Mouse (Mus musculus) myocyte (in vitro differentiated cells): ENCODE measurements at regions not wholly inside any gene's neighbourhood (a gene's known extent, or its start where the extent isn't known, plus 50 kb on each side); places are given as distances from the start of the nearest gene placed in this dataset.

ENCODE experiments used
- CEBPB ChIP-seq: IDR thresholded peaks from 2 replicates; pipeline ENCODE4 v1.6.1; 2011; ENCODE audit warnings: mild to moderate bottlenecking, moderate library complexity; ENCODE audit not compliant: poor library complexity, insufficient read depth, severe bottlenecking
- E2F4 ChIP-seq: IDR thresholded peaks from one replicate; pipeline ENCODE4 v1.6.1; 2011; ENCODE audit warnings: mild to moderate bottlenecking, control low read depth, moderate library complexity; ENCODE audit not compliant: insufficient read depth
- MAX ChIP-seq: IDR thresholded peaks from one replicate; pipeline ENCODE4 v1.6.1; 2011; ENCODE audit warnings: low read depth, mild to moderate bottlenecking, control low read depth
- MYOD1 ChIP-seq, 3 experiments: IDR thresholded peaks; one replicate each; pipeline ENCODE4 v1.6.1; 2011; ENCODE audit warnings: control low read depth in 2 of 3, low read depth in 2 of 3, mild to moderate bottlenecking in 2 of 3, moderate library complexity in 1 of 3; ENCODE audit not compliant: insufficient read length in 2 of 3, control insufficient read depth in 1 of 3
- MYOG ChIP-seq, 3 experiments: IDR thresholded peaks; one replicate each; pipeline ENCODE4 v1.6.1; 2011; ENCODE audit warnings: control low read depth in 2 of 3, low read depth in 2 of 3, mild to moderate bottlenecking in 2 of 3; ENCODE audit not compliant: insufficient read length in 2 of 3, control insufficient read depth in 1 of 3, insufficient read depth in 1 of 3
- POLR2A ChIP-seq: IDR thresholded peaks from one replicate; pipeline ENCODE4 v1.6.1; 2011; ENCODE audit warnings: low read depth, mild to moderate bottlenecking, control low read depth, moderate library complexity; ENCODE audit not compliant: insufficient read length
- POLR2AphosphoS2 ChIP-seq: IDR thresholded peaks from one replicate; pipeline ENCODE4 v1.6.1; 2011; ENCODE audit warnings: low read depth, control low read depth; ENCODE audit not compliant: insufficient read length
- REST ChIP-seq: IDR thresholded peaks from one replicate; pipeline ENCODE4 v1.6.1; 2011; ENCODE audit warnings: mild to moderate bottlenecking, control low read depth, moderate library complexity; ENCODE audit not compliant: insufficient read depth, insufficient read length
- SRF ChIP-seq: IDR thresholded peaks from one replicate; pipeline ENCODE4 v1.6.1; 2011; ENCODE audit warnings: low read depth; ENCODE audit not compliant: control insufficient read depth, insufficient read length
- TCF12 ChIP-seq: IDR thresholded peaks from one replicate; pipeline ENCODE4 v1.6.1; 2011; ENCODE audit warnings: mild to moderate bottlenecking, control low read depth; ENCODE audit not compliant: poor library complexity, insufficient read depth, severe bottlenecking
- TCF3 ChIP-seq: IDR thresholded peaks from one replicate; pipeline ENCODE4 v1.6.1; 2011; ENCODE audit warnings: low read depth, control low read depth; ENCODE audit not compliant: insufficient read length
- USF1 ChIP-seq: IDR thresholded peaks from one replicate; pipeline ENCODE4 v1.6.1; 2011; ENCODE audit warnings: low read depth, mild to moderate bottlenecking, control low read depth, moderate library complexity

GRCm38 (mm10) chr13:102275296-102275695 is 418.1 kb upstream of the Cd180 start:
- no peak for TF ChIP-seq MAX
- no peak for TF ChIP-seq CEBPB
- no peak for TF ChIP-seq USF1
- no peak for TF ChIP-seq POLR2A
- TF ChIP-seq MYOD1 (IDR thresholded peaks at IDR 0.05; ENCODE audit: control insufficient read depth in 1 of 3, insufficient read length in 2 of 3, low read depth in 2 of 3), result no peak
- no peak for TF ChIP-seq POLR2AphosphoS2
- TF ChIP-seq E2F4, result no peak
- TF ChIP-seq TCF12, result no peak
- TF ChIP-seq REST, result no peak
- no peak for TF ChIP-seq MYOG (IDR thresholded peaks at IDR 0.05; ENCODE audit: control insufficient read depth in 1 of 3, insufficient read depth in 1 of 3, insufficient read length in 2 of 3, low read depth in 2 of 3)
- TF ChIP-seq SRF, result no peak
- TF ChIP-seq TCF3, result no peak
